Mouse (Mus musculus) thymus, postnatal 25 days (tissue): ENCODE data around the gene 4931406P16Rik.
"Not testable (repeated sequence)": the region's sequence is repeated elsewhere in the genome, so short reads cannot be mapped to it uniquely, and the experiment has no call there.

Source experiments
- DNase-seq: peaks from one replicate; pipeline ENCODE4 v3.0.0; 2022

Gene 4931406P16Rik

GRCm38 (mm10) chr7:34206331-34206730 is 107.0 kb downstream of the 4931406P16Rik start:
- DNase-seq, result no peak

GRCm38 (mm10) chr7:34202147-34202546 is 111.2 kb downstream of the 4931406P16Rik start:
- DNase-seq, result not testable (repeated sequence)

- no peak for DNase-seq
These were observed 112.5 kb downstream of the 4931406P16Rik start for GRCm38 (mm10) chr7:34200829-34201228.

GRCm38 (mm10) chr7:34198346-34198745 is 115.0 kb downstream of the 4931406P16Rik start:
- DNase-seq, result peak; percentile 36

GRCm38 (mm10) chr7:34196132-34197128 is 116.9 kb downstream of the 4931406P16Rik start, which contains the start of gene Pdcd2l:
Gene Pdcd2l (minus strand): TSS chr7:34196661.
- peak; percentile 90 for DNase-seq

- no peak for DNase-seq
These were observed 117.7 kb downstream of the 4931406P16Rik start for GRCm38 (mm10) chr7:34195632-34196031.

GRCm38 (mm10) chr7:34192825-34193224 is 120.5 kb downstream of the 4931406P16Rik start:
- no peak for DNase-seq

- no peak for DNase-seq
These were observed 123.9 kb downstream of the 4931406P16Rik start for GRCm38 (mm10) chr7:34189376-34189989.
